Mouse (Mus musculus) liver, adult 2 months (tissue): ENCODE results near the gene Cog2. TPM values are rescaled to one million over a fixed set of nuclear protein-coding genes. Genes with fewer than 3 reads are reported as not detected.

ENCODE experiments used
- DNase-seq: peaks from one replicate; pipeline ENCODE4 v3.0.0-alpha.2; 2011; ENCODE audit warnings: low read depth, low spot score; ENCODE audit errors: extremely low read depth
- H3K27ac ChIP-seq: fragments of 200-500 bp; replicated peaks from 2 replicates; pipeline ENCODE4 v1.5.1; 2012; ENCODE audit warnings: low read depth, mild to moderate bottlenecking, control low read depth, inconsistent platforms, low read length; ENCODE audit not compliant: insufficient read depth
- H3K27me3 ChIP-seq: fragments of 200-500 bp; 2 replicates; pipeline ENCODE4 v1.6.1; 2012; ENCODE audit warnings: mild to moderate bottlenecking, moderate library complexity, low read length, inconsistent platforms; ENCODE audit not compliant: control insufficient read depth, insufficient read depth
- H3K36me3 ChIP-seq: fragments of 200-500 bp; 2 replicates; pipeline ENCODE4 v1.6.1; 2012; ENCODE audit warnings: low read length, inconsistent platforms; ENCODE audit not compliant: control insufficient read depth, insufficient read depth
- H3K4me1 ChIP-seq: fragments of 200-500 bp; 2 replicates; pipeline ENCODE4 v1.6.1; 2011; ENCODE audit warnings: low read length; ENCODE audit not compliant: control insufficient read depth, insufficient read depth
- H3K4me3 ChIP-seq: fragments of 200-500 bp; 2 replicates; pipeline ENCODE4 v1.5.1; 2011; ENCODE audit warnings: low read depth, mild to moderate bottlenecking, control low read depth, low read length, moderate library complexity; ENCODE audit not compliant: insufficient read depth
- H3K79me2 ChIP-seq: fragments of 200-500 bp; 2 replicates; pipeline ENCODE4 v1.6.1; 2012; ENCODE audit warnings: inconsistent platforms, mild to moderate bottlenecking, low read length, moderate library complexity; ENCODE audit not compliant: control insufficient read depth, insufficient read depth
- H3K9ac ChIP-seq: fragments of 200-500 bp; 2 replicates; pipeline ENCODE4 v1.6.1; 2012; ENCODE audit warnings: low read depth, mild to moderate bottlenecking, control low read depth, inconsistent platforms, low read length
- CTCF ChIP-seq: fragments of 200-500 bp; IDR thresholded peaks from 2 replicates; pipeline ENCODE4 v1.5.1; 2011; ENCODE audit warnings: low read depth, low read length, control low read depth
- POLR2A ChIP-seq: fragments of 200-500 bp; IDR thresholded peaks from 2 replicates; pipeline ENCODE4 v1.6.1; 2011; ENCODE audit warnings: low read length, control low read depth; ENCODE audit not compliant: insufficient read depth; ENCODE audit errors: extremely low read depth
- WGBS: fragments of 180-500 bp; shearing (Covaris S2); methylation state at CpG from one replicate; pipeline ENCODE4 v1.1.7; 2018; 5-methylcytosine and 5-hydroxymethylcytosine counted together
- polyA plus RNA-seq: library from polyadenylated mRNA; depleted of rRNA; stranded (reverse); fragments of >200 nt; gene quantifications from 2 replicates; pipeline ENCODE4 v1.2.3, GENCODE M21; 2012
- total RNA-seq: library from RNA; depleted of rRNA; stranded (reverse); fragments of >200 nt; gene quantifications from 2 replicates; pipeline ENCODE4 v1.2.3, GENCODE M21; 2014

Cog2 gene
- total and polyA plus RNA-seq, 2 experiments = 12.6 to 16.6 TPM

DNA sequence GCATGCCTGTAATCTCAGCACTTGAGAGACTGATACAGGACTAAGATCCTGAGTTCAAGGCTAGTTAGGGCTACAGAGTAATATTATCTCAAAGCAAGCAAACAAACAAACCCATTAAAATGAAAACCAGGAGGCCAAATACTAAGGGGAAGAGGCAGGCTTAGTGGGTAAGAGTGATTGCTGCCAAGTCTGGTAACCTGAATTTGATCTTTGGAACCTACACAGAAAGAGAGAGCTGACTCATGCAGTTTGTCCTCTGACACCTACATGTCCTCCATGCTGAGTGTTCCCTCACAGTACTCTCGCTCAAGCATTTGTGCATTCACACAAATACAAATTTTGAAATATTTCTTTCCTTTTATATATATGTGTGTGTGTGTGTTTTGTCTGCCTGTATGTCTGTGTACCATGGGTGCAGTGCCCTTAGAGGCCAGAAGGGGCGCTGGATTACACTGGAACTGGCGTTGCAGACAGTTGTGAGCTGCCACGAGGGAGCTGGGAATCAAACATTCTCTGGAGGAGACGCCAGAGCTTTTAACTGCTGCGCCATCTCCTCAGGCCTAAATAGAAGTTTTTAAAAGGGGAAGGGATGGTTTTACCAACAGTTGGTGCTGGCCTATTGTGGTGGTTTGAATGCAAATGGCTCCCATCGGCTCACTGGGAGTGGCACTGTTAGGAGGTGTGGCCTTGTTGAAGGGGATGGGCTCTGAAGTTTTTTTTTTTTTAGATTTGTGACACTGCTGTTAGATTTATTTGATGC, 37.0 kb upstream of the Cog2 start:
- Histone ChIP-seq H3K27me3 (no peaks in the 10 kb centered on the region), H3K79me2 (no peaks in the 10 kb centered on the region), H3K27ac (no peak overlapping the region), H3K9ac (no peak overlapping the region), H3K4me3 (no peak overlapping the region), H3K36me3 (no peaks in the 10 kb centered on the region), H3K4me1 (peaks cover 6% of the 10 kb centered on the region)
- TF ChIP-seq CTCF (peak; percentile 46), POLR2A (no peak)
- WGBS = 63% methylated on average over 7 of the region's 7 CpGs
- DNase-seq = peak; percentile 87

- H3K27ac ChIP-seq = no peak overlapping the region
- H3K4me1 ChIP-seq = no peaks in the 10 kb centered on the region
- H3K9ac ChIP-seq = no peak overlapping the region
- no peak for DNase-seq
- no peaks in the 10 kb centered on the region for H3K27me3 ChIP-seq
- TF ChIP-seq CTCF (no peak), POLR2A (no peak)
- no peaks in the 10 kb centered on the region for H3K36me3 ChIP-seq
- no peaks in the 10 kb centered on the region for H3K79me2 ChIP-seq
- H3K4me3 ChIP-seq = no peak overlapping the region
- 93% methylated on average over 6 of the region's 6 CpGs for WGBS
These were observed 31.3 kb upstream of the Cog2 start for GRCm38 (mm10) chr8:124489311-124489710.

DNA sequence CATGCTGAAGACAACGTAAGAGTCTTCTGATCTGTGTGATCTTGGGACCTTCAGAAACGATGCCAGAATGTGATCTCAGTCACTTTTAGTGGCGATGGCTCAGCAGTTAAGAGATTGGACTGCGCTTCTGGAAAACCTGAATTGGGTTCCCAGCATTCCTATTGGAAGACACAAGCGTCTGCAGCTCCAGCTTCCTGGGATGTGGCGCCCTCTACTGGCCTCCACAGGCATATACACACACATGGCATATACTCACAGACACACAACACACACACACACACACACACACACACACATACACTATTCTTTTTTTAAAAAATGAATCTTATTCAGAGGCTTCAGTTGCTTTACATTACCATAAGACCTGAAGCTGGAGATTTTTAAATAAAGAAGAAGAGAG, 30.8 kb upstream of the Cog2 start:
- TF ChIP-seq POLR2A (no peak), CTCF (peak; percentile 42)
- Histone ChIP-seq H3K36me3 (no peaks in the 10 kb centered on the region), H3K9ac (no peak overlapping the region), H3K4me3 (no peak overlapping the region), H3K27me3 (no peaks in the 10 kb centered on the region), H3K4me1 (no peaks in the 10 kb centered on the region), H3K79me2 (no peaks in the 10 kb centered on the region), H3K27ac (no peak overlapping the region)
- 89% methylated on average over 6 of the region's 6 CpGs for WGBS
- no peak for DNase-seq

- WGBS = 55% methylated on average over 3 of the region's 3 CpGs
- H3K27ac ChIP-seq = no peak overlapping the region
- H3K4me1 ChIP-seq = no peaks in the 10 kb centered on the region
- H3K79me2 ChIP-seq = no peaks in the 10 kb centered on the region
- H3K27me3 ChIP-seq = no peaks in the 10 kb centered on the region
- no peak for DNase-seq
- no peaks in the 10 kb centered on the region for H3K36me3 ChIP-seq
- no peak overlapping the region for H3K9ac ChIP-seq
- no peak for TF ChIP-seq CTCF
- no peak for TF ChIP-seq POLR2A
- no peak overlapping the region for H3K4me3 ChIP-seq
These were observed 26.2 kb upstream of the Cog2 start for GRCm38 (mm10) chr8:124494397-124494796.

GRCm38 (mm10) chr8:124494955-124495354, 25.6 kb upstream of the Cog2 start:
- H3K9ac ChIP-seq = no peak overlapping the region
- H3K4me3 ChIP-seq = no peak overlapping the region
- no peak for DNase-seq
- no peaks in the 10 kb centered on the region for H3K79me2 ChIP-seq
- no peak overlapping the region for H3K27ac ChIP-seq
- H3K36me3 ChIP-seq = no peaks in the 10 kb centered on the region
- WGBS = 84% methylated on average over 15 of the region's 15 CpGs
- no peak for TF ChIP-seq CTCF
- no peak for TF ChIP-seq POLR2A
- no peaks in the 10 kb centered on the region for H3K27me3 ChIP-seq
- H3K4me1 ChIP-seq = no peaks in the 10 kb centered on the region

DNA sequence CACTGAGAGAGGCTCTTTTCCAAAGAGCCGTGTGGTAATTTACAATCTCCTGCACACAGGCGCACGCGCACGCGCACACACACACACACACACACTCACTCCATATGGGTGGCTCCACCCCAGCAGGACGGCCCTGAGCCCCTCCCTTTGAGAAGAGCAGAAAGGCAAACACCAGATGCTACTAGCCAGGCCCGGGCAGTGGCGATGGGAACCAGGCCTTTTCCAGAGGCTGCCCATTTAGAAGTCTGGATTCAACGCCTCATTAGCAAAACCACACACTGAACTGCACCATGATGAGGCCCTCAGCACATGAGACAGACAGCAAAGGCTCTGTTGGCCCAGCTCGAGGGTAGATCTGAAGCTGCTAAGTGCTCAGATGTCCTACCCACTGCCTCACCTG, 24.9 kb upstream of the Cog2 start:
- no peak overlapping the region for H3K4me3 ChIP-seq
- H3K36me3 ChIP-seq = no peaks in the 10 kb centered on the region
- H3K4me1 ChIP-seq = no peaks in the 10 kb centered on the region
- DNase-seq = no peak
- H3K9ac ChIP-seq = no peak overlapping the region
- 69% methylated on average over 11 of the region's 11 CpGs for WGBS
- H3K27ac ChIP-seq = no peak overlapping the region
- no peaks in the 10 kb centered on the region for H3K27me3 ChIP-seq
- no peaks in the 10 kb centered on the region for H3K79me2 ChIP-seq
- no peak for TF ChIP-seq CTCF
- no peak for TF ChIP-seq POLR2A
